Mouse (Mus musculus) liver, embryonic 14.5 days (tissue): ENCODE measurements around the gene Foxf2.

Experiments used
- CTCF ChIP-seq: IDR thresholded peaks from 2 replicates; pipeline ENCODE4 v1.5.1; 2016; ENCODE audit warnings: antibody characterized with exemption, low read depth, control low read depth
- EP300 ChIP-seq: IDR thresholded peaks from 2 replicates; pipeline ENCODE4 v1.6.1; 2016; ENCODE audit warnings: antibody characterized with exemption, low read depth

DNA sequence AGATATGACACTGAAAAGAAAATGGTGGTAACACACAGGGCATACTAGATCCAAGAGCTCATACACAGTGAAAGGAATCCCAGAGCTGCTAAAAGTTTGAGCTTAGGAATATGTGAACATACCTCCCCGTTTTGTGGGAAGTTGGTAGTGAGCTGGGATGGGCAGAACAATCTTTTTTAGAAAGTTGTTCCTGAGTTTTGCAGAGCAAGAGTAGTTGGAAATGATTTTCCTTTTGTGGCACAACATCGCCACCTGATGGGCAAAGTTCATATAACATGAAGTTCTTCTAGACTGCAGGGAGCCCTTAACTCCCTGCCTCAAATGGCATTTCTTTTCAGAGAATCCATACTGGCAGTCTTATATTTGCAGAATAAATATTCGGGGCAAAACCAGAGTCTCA, 33.3 kb downstream of the Foxf2 start:
- TF ChIP-seq CTCF (peak; percentile 36; the same call in 1 of the 2 replicates), EP300 (no peak)
